Mouse (Mus musculus): Measurements from ENCODE around the gene Lix1l. TPM values are rescaled to one million over a fixed set of nuclear protein-coding genes. Genes with fewer than 3 reads are reported as not detected.

Lix1l gene
- polyA plus RNA-seq, 1 experiment from 2014 or later, result 6.4 TPM

GRCm38 (mm10) chr3:96563911-96564632 is 36.9 kb upstream of the Lix1l start:
- 83% methylated on average over 10 of the region's 10 CpGs for WGBS
- Histone ChIP-seq H3K27ac (ENCODE audit: low read depth, low read length) (no peak overlapping the region), H3K36me3 (ENCODE audit: control insufficient read depth, insufficient read depth, low read length) (0 out of 2 replicates have a peak, but pooled peaks cover 7% of the 10 kb centered on the region), H3K4me2 (no peak overlapping the region), H3K27me3 (ENCODE audit: control insufficient read depth, insufficient read depth, low read length) (no peaks in the 10 kb centered on the region), H3K4me3 (ENCODE audit: low read depth, low read length) (no peak overlapping the region), H3K4me1 (ENCODE audit: control insufficient read depth, insufficient read depth, low read length) (peaks cover 11% of the 10 kb centered on the region; the same call in 1 of the 2 replicates), H3K9ac (ENCODE audit: low read length) (no peak overlapping the region), H3K9me3 (ENCODE audit: control insufficient read depth, low read length) (no peaks in the 10 kb centered on the region)
- DNase-seq (ENCODE audit: low spot score, missing footprints), result no peak
- no peak for ATAC-seq (ENCODE audit: low FRiP score)

GRCm38 (mm10) chr3:96564633-96565032 is 36.3 kb upstream of the Lix1l start:
- WGBS, result 81% methylated on average over 7 of the region's 7 CpGs
- Histone ChIP-seq H3K4me2 (no peak overlapping the region), H3K36me3 (ENCODE audit: control insufficient read depth, insufficient read depth, low read length) (0 out of 2 replicates have a peak, but pooled peaks cover 5% of the 10 kb centered on the region), H3K9ac (ENCODE audit: low read length) (no peak overlapping the region), H3K4me1 (ENCODE audit: control insufficient read depth, insufficient read depth, low read length) (peaks cover 6% of the 10 kb centered on the region; the same call in 1 of the 2 replicates), H3K4me3 (ENCODE audit: low read depth, low read length) (no peak overlapping the region), H3K9me3 (ENCODE audit: control insufficient read depth, low read length) (no peaks in the 10 kb centered on the region), H3K27me3 (ENCODE audit: control insufficient read depth, insufficient read depth, low read length) (no peaks in the 10 kb centered on the region), H3K27ac (ENCODE audit: low read depth, low read length) (no peak overlapping the region)
- ATAC-seq (ENCODE audit: low FRiP score) (no peak), DNase-seq (ENCODE audit: low spot score, missing footprints) (no peak)

- Histone ChIP-seq H3K4me3 (ENCODE audit: low read depth, low read length) (no peak overlapping the region), H3K27me3 (ENCODE audit: control insufficient read depth, insufficient read depth, low read length) (no peaks in the 10 kb centered on the region), H3K4me1 (ENCODE audit: control insufficient read depth, insufficient read depth, low read length) (0 out of 2 replicates have a peak, but pooled peaks cover 2% of the 10 kb centered on the region), H3K36me3 (ENCODE audit: control insufficient read depth, insufficient read depth, low read length) (0 out of 2 replicates have a peak, but pooled peaks cover 3% of the 10 kb centered on the region), H3K4me2 (no peak overlapping the region), H3K27ac (ENCODE audit: low read depth, low read length) (no peak overlapping the region), H3K9ac (ENCODE audit: low read length) (no peak overlapping the region), H3K9me3 (ENCODE audit: control insufficient read depth, low read length) (no peaks in the 10 kb centered on the region)
- DNase-seq (ENCODE audit: low spot score, missing footprints) (no peak), ATAC-seq (ENCODE audit: low FRiP score) (no peak)
- 85% methylated on average over 3 of the region's 3 CpGs for whole genome bisulfite sequencing
Observed at GRCm38 (mm10) chr3:96565105-96565504, 35.8 kb upstream of the Lix1l start.

- DNase-seq (ENCODE audit: low spot score, missing footprints), result no peak
- H3K4me2 ChIP-seq, result no peak overlapping the region
- H3K27me3 ChIP-seq (ENCODE audit: control insufficient read depth, insufficient read depth, low read length), result no peaks in the 10 kb centered on the region
- no peaks in the 10 kb centered on the region for H3K36me3 ChIP-seq (ENCODE audit: control insufficient read depth, insufficient read depth, low read length)
- H3K9ac ChIP-seq (ENCODE audit: low read length), result no peak overlapping the region
- no peak for ATAC-seq (ENCODE audit: low FRiP score)
- WGBS, result 94% methylated on average over 8 of the region's 8 CpGs
- H3K4me1 ChIP-seq (ENCODE audit: control insufficient read depth, insufficient read depth, low read length), result no peaks in the 10 kb centered on the region
- H3K4me3 ChIP-seq (ENCODE audit: low read depth, low read length), result no peak overlapping the region
- H3K9me3 ChIP-seq (ENCODE audit: control insufficient read depth, low read length), result no peaks in the 10 kb centered on the region
- H3K27ac ChIP-seq (ENCODE audit: low read depth, low read length), result no peak overlapping the region
Observed at GRCm38 (mm10) chr3:96566661-96567450, 34.1 kb upstream of the Lix1l start.

GRCm38 (mm10) chr3:96568605-96569004 is 32.3 kb upstream of the Lix1l start:
- 62% methylated on average over 8 of the region's 8 CpGs for WGBS
- DNase-seq (ENCODE audit: low spot score, missing footprints) (no peak), ATAC-seq (ENCODE audit: low FRiP score) (no peak)
- H3K36me3 ChIP-seq (ENCODE audit: control insufficient read depth, insufficient read depth, low read length), result no peaks in the 10 kb centered on the region
- no peak overlapping the region for H3K4me3 ChIP-seq (ENCODE audit: low read depth, low read length)
- no peaks in the 10 kb centered on the region for H3K27me3 ChIP-seq (ENCODE audit: control insufficient read depth, insufficient read depth, low read length)
- no peaks in the 10 kb centered on the region for H3K9me3 ChIP-seq (ENCODE audit: control insufficient read depth, low read length)
- no peak overlapping the region for H3K9ac ChIP-seq (ENCODE audit: low read length)
- no peak overlapping the region for H3K4me2 ChIP-seq
- H3K27ac ChIP-seq (ENCODE audit: low read depth, low read length), result no peak overlapping the region
- H3K4me1 ChIP-seq (ENCODE audit: control insufficient read depth, insufficient read depth, low read length), result no peaks in the 10 kb centered on the region

GRCm38 (mm10) chr3:96569506-96569905 is 31.4 kb upstream of the Lix1l start:
- Histone ChIP-seq H3K4me3 (ENCODE audit: low read depth, low read length) (no peak overlapping the region), H3K4me1 (ENCODE audit: control insufficient read depth, insufficient read depth, low read length) (no peaks in the 10 kb centered on the region), H3K27ac (ENCODE audit: low read depth, low read length) (no peak overlapping the region), H3K27me3 (ENCODE audit: control insufficient read depth, insufficient read depth, low read length) (no peaks in the 10 kb centered on the region), H3K9me3 (ENCODE audit: control insufficient read depth, low read length) (no peaks in the 10 kb centered on the region), H3K9ac (ENCODE audit: low read length) (no peak overlapping the region), H3K4me2 (no peak overlapping the region), H3K36me3 (ENCODE audit: control insufficient read depth, insufficient read depth, low read length) (no peaks in the 10 kb centered on the region)
- no peak for ATAC-seq (ENCODE audit: low FRiP score)
- no peak for DNase-seq (ENCODE audit: low spot score, missing footprints)
- 81% methylated on average over 13 of the region's 13 CpGs for WGBS

- Histone ChIP-seq H3K27me3 (ENCODE audit: control insufficient read depth, insufficient read depth, low read length) (no peaks in the 10 kb centered on the region), H3K9me3 (ENCODE audit: control insufficient read depth, low read length) (no peaks in the 10 kb centered on the region), H3K36me3 (ENCODE audit: control insufficient read depth, insufficient read depth, low read length) (no peaks in the 10 kb centered on the region), H3K4me1 (ENCODE audit: control insufficient read depth, insufficient read depth, low read length) (no peaks in the 10 kb centered on the region), H3K4me2 (no peak overlapping the region), H3K27ac (ENCODE audit: low read depth, low read length) (no peak overlapping the region), H3K9ac (ENCODE audit: low read length) (no peak overlapping the region), H3K4me3 (ENCODE audit: low read depth, low read length) (no peak overlapping the region)
- 86% methylated on average over 11 of the region's 11 CpGs for WGBS
- no peak for ATAC-seq (ENCODE audit: low FRiP score)
- peak; percentile 69 for DNase-seq (ENCODE audit: low spot score, missing footprints)
Observed at GRCm38 (mm10) chr3:96569966-96570605, 30.9 kb upstream of the Lix1l start.

- no peak overlapping the region for H3K4me3 ChIP-seq (ENCODE audit: low read depth, low read length)
Observed at GRCm38 (mm10) chr3:96570643-96571042, 30.3 kb upstream of the Lix1l start.

GRCm38 (mm10) chr3:96571336-96571735 is 29.6 kb upstream of the Lix1l start:
- no peak for DNase-seq (ENCODE audit: low spot score, missing footprints)
- no peak for ATAC-seq (ENCODE audit: low FRiP score)
- Histone ChIP-seq H3K9me3 (ENCODE audit: control insufficient read depth, low read length) (no peaks in the 10 kb centered on the region), H3K27ac (ENCODE audit: low read depth, low read length) (no peak overlapping the region), H3K4me1 (ENCODE audit: control insufficient read depth, insufficient read depth, low read length) (peaks cover under 1% of the 10 kb centered on the region; the same call in 1 of the 2 replicates), H3K4me2 (no peak overlapping the region), H3K9ac (ENCODE audit: low read length) (no peak overlapping the region), H3K27me3 (ENCODE audit: control insufficient read depth, insufficient read depth, low read length) (no peaks in the 10 kb centered on the region), H3K36me3 (ENCODE audit: control insufficient read depth, insufficient read depth, low read length) (no peaks in the 10 kb centered on the region), H3K4me3 (ENCODE audit: low read depth, low read length) (no peak overlapping the region)
- WGBS, result 88% methylated on average over 2 of the region's 2 CpGs

More at GRCm38 (mm10) chr3:96570643-96571042, 30.3 kb upstream of the Lix1l start:
- no peaks in the 10 kb centered on the region for H3K27me3 ChIP-seq (ENCODE audit: control insufficient read depth, insufficient read depth, low read length)
- H3K9me3 ChIP-seq (ENCODE audit: control insufficient read depth, low read length), result no peaks in the 10 kb centered on the region
- no peak overlapping the region for H3K9ac ChIP-seq (ENCODE audit: low read length)
- H3K4me1 ChIP-seq (ENCODE audit: control insufficient read depth, insufficient read depth, low read length), result no peaks in the 10 kb centered on the region
- no peaks in the 10 kb centered on the region for H3K36me3 ChIP-seq (ENCODE audit: control insufficient read depth, insufficient read depth, low read length)
- WGBS, result 79% methylated on average over 7 of the region's 7 CpGs
- H3K4me2 ChIP-seq, result no peak overlapping the region
- no peak overlapping the region for H3K27ac ChIP-seq (ENCODE audit: low read depth, low read length)
- DNase-seq (ENCODE audit: low spot score, missing footprints), result no peak
- no peak for ATAC-seq (ENCODE audit: low FRiP score)

All from midbrain, embryonic 11.5 days (tissue).